Mouse (Mus musculus) thymus, postnatal 10 days (tissue): Measurements from ENCODE around the gene Neb.
"Not testable (repeated sequence)": the region's sequence is repeated elsewhere in the genome, so short reads cannot be mapped to it uniquely, and the experiment has no call there.

Source experiments
- DNase-seq, 2 experiments: peaks; one replicate each; pipeline ENCODE4 v3.0.0; 2021; ENCODE audit warnings: low spot score in 2 of 2

The Neb gene

DNA sequence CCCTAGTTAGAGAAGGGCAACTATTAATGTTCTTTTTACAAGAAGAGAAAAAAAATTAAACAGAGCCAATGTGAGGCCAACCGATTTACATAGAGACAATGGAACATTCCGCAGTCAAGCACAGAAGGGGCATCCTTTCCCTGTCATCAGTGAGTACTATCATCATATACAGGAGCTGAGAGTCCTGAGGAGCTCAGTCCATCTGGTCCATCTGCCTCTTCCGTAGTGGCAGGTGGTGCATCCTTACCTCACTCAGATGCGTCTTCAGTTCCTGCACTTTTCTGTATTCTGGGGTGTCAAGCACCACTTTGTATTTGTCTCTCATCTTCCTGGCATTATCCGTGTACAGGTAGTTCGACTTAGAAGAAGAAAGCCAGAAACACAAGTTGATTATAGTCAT, 184.6 kb downstream of the Neb start:
- DNase-seq, result no peak

DNA sequence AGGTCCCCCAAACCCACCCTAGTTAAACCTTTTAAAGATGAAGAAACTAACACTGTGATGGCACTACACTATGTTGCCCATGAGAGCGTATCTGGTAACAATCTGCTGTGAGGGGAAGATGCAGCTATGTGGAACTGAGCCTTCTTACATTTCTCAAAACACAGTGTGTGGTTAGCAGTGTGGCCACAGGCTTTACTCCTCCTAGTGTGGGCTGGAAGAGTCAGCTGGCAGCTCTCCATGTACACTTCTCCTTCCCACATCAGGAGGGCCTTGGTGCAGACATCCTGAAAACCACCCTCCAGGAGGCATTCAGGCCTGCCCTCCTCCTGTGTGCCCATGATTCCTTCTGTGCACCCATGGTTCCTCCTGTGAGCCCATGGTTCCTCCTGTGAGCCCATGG, 198.6 kb downstream of the Neb start:
- DNase-seq, result no peak

DNA sequence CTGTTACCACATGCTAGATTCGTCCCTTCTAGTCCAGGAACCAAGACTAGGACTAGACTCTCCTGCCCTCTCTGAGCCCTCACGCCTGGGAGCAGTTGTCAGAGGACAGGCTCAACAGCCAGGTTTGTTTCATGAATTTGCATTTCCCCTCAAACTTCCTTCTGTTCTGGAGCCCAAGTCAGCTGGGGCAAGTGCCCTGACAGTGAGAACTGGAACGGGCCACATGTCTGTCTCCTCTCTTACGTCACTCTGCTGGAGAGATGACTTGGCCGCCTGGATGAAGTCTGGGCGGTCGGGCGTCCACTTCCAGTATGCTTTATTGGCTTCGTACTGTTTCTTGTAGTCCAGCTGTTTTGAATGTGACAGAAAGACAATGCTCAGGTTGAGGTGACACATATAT, 200.5 kb downstream of the Neb start:
- no peak for DNase-seq

DNA sequence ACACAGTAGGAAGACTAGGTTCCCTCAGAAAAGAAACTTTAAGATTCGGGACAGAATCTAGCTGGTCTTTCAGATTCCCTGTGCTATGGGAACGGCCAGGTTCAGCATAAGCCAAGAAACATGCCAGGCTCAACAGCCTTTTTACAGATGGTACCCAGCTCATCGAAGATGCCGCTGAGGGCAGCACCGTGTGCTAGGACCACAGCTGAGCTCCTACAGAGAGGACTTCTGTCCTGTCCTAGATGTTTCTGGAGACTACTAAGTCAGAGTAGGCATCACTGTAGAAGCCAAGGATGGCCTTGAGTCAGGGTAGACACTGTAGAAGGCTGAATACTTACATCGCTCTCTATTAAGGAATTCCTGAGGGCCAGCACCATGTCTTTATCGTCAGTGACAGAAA, 201.1 kb downstream of the Neb start:
- DNase-seq, result no peak

DNA sequence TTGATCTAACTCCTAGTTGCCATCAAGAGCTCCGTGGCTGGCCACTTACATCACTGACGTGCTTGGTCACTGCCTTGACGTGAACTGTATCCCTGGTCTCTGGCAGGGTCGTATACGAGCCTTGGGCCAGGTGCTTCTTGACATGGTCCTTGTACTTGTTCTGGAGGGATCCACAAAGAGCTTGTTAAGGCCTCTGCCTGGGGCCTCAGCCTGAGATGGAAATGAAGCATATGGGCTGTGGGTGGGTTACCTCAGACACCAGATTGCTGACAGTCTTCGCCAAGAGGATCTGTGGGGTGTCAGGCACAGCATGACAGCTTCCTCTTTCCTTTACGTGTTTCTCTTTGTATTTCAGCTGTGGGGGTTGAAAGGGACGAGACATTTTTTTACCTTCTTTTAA, 201.7 kb downstream of the Neb start:
- DNase-seq, result peak; percentile 4 to 8

DNA sequence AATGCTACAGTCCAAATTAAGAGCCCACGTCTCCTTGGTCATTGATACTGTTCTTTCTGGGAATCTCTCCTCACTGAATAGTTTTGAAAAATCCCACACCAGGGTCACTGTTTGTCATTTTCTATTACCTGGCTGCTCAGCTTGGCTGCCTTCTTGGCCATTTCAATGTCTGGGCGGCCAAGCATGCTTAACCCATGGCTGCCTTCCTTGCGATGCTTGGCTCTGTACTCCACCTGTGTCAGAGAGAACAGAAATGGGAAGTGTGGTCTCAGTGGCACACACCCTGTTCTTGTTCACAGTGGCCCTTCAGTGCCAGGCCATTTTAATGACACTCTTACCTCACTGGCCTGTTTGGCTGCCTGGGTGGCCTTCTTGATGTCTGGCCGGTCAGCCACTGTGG, 203.3 kb downstream of the Neb start:
- no peak for DNase-seq

DNA sequence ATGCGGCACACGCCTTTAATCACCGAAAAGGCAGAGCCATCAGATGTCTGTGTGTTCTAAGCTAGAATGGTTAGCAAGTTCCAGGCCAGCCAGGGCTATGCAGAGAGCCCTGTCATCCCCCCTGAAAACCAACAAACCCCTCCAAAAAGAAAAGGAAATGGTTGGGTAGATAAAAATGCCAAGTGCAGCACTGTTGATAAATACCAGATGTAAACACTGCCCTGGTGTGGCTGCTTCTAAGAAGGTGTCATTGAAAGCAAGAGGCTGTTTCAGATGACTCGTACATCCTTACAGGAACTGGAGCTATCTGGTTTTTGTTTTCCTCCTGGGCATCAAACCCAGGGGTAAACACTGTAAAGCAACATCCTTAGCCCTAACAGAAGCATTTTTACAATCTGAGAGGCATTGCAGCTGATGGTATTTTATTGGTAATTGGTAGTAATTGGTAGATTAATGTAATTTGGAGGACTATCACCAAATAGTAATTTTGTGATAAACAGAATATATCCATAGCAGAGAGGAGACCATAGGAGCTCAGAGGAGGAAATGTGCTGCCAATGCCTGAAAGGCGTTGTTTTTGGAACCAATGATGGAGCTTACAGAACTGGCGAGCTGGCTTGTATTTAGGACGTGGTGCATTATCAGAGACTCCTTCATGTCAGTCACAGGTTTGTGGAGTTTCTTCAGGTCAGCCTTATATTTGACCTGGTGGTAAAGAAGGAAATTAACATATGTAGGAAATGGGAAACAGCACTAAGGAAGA, 208.8 kb downstream of the Neb start:
- DNase-seq, result no peak

DNA sequence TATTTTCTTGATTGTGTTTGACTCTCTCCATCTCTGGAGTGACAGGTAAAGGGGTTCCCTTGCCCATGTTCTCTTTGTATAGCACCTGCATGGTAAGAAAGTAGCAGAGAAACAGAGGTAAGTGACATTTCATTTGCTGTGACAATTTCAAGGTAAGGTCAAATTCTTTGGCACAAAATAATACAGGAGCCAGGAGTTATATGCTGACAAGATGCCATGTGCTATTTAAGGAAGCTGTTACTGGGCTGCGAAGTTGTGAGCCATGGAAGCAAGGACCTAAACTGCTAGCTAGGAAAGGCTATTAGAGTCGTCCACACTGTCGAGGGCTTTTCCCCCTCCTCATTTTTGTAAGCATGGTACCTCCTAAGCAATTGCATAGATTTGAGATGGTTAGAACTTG, 225.2 kb downstream of the Neb start:
- no peak for DNase-seq

DNA sequence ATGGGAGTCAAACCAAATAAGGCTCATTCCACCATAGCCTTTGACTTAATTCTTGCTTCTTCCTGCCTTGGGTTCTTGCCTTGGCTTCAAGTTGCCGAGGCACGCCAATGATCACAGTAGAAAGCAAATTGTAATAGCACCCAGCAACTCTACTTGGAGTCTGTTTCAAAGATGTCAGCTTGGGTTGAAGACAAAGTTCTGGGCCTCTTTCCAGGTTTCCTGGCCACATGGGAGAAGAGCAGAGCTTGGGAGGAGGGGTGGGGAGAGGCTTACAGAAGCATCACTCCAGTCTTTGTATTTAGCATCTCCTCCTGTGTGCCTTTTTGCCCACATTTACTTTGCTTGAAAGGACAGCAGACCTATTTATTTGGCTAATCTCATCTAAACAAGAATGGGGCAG, 244.9 kb downstream of the Neb start:
- no peak for DNase-seq

DNA sequence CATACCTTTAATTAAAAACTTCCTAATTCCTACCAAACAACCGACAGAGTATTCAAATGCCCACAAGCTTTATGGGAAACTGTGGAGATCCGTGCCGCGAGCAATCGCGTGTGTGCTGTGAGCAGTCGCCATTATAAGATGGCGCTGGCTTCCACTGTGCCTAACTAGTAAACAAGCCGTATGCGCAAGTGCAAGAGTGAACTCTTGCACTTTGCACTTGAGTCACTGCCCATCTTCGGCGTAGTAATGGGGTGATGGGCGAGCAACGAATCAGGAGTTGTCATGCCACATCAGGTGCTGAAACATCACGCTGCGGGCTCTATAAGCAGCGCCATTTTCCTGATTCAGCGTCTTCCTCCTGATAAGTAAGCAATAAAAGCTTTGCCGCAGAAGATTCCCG, 246.9 kb downstream of the Neb start:
- not testable (repeated sequence) for DNase-seq

DNA sequence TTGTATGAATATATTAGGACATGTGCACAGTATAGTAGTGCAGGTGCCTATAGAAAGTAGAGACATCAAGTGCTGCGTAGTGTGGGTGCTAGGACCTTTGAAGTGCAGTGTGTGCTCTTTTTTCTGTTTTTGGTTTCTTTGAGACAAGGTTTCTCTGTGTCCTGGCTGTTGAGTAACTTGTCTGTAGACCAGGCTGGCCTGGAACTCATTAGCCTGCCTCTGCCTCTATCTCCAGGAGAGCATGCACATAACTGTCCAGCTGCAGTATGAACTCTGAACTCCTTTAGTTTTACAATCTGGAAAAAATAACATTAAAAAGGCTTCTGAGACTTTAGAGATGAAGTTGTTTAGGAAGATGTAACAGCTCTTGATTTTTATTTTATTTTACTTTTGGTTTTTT, 264.2 kb downstream of the Neb start:
- DNase-seq, result no peak
